Mouse (Mus musculus) cerebellum, adult 2 months (tissue): ENCODE measurements around the gene Dlgap5. TPM values are rescaled to one million over a fixed set of nuclear protein-coding genes. Genes with fewer than 3 reads are reported as not detected.
A peak's percentile ranks its signal among the peaks of the same experiment; 100 is the strongest.

Experiments
- DNase-seq, 2 experiments: peaks; one replicate each; pipeline ENCODE4 v3.0.0; 2021
- H3K27ac ChIP-seq: fragments of 200-500 bp; 2 replicates; pipeline ENCODE4 v1.5.1; 2012; ENCODE audit warnings: low read length, control low read depth, inconsistent platforms; ENCODE audit not compliant: insufficient read depth
- H3K27me3 ChIP-seq: fragments of 200-500 bp; 2 replicates; pipeline ENCODE4 v1.6.1; 2012; ENCODE audit warnings: inconsistent platforms, mild to moderate bottlenecking, low read length, moderate library complexity; ENCODE audit not compliant: control insufficient read depth, insufficient read depth
- H3K4me1 ChIP-seq: fragments of 200-500 bp; 2 replicates; pipeline ENCODE4 v1.6.1; 2011; ENCODE audit warnings: low read length; ENCODE audit not compliant: control insufficient read depth, insufficient read depth
- H3K4me3 ChIP-seq: fragments of 200-500 bp; replicated peaks from 2 replicates; pipeline ENCODE3; 2011; ENCODE audit warnings: mild to moderate bottlenecking, low read depth, low read length, control low read depth; ENCODE audit not compliant: insufficient read depth
- CTCF ChIP-seq: fragments of 200-500 bp; IDR thresholded peaks from 2 replicates; pipeline ENCODE4 v1.5.1; 2011; ENCODE audit warnings: low read depth, mild to moderate bottlenecking, control low read depth, low read length, moderate library complexity, borderline replicate concordance; ENCODE audit not compliant: insufficient read depth
- POLR2A ChIP-seq: fragments of 200-500 bp; IDR thresholded peaks from 2 replicates; pipeline ENCODE4 v1.6.1; 2011; ENCODE audit warnings: low read length, control low read depth, borderline replicate concordance; ENCODE audit not compliant: insufficient read depth
- WGBS: fragments of 180-500 bp; shearing (Covaris S2); methylation state at CpG from one replicate; pipeline ENCODE4 v1.1.7; 2018; 5-methylcytosine and 5-hydroxymethylcytosine counted together
- polyA plus RNA-seq: library from polyadenylated mRNA; depleted of rRNA; stranded (reverse); fragments of >200 nt; gene quantifications from 2 replicates; pipeline ENCODE4 v1.2.3, GENCODE M21; 2012; rRNA removed

Gene Dlgap5
- polyA plus RNA-seq, 1 experiment: 0.31 TPM

GRCm38 (mm10) chr14:47354948-47355347 is 63.3 kb downstream of the Dlgap5 start:
- Histone ChIP-seq H3K4me3 (no peak overlapping the region), H3K27me3 (no peaks in the 10 kb centered on the region), H3K4me1 (no peaks in the 10 kb centered on the region), H3K27ac (no peak overlapping the region)
- no peak for TF ChIP-seq CTCF
- TF ChIP-seq POLR2A: no peak
- 51% methylated on average over 5 of the region's 5 CpGs for WGBS
- DNase-seq: no peak

- TF ChIP-seq CTCF (no peak), POLR2A (no peak)
- H3K4me3 ChIP-seq: no peak overlapping the region
- no peaks in the 10 kb centered on the region for H3K27me3 ChIP-seq
- 67% methylated on average over 8 of the region's 8 CpGs for WGBS
- no peak for DNase-seq
- H3K27ac ChIP-seq: no peak overlapping the region
- no peaks in the 10 kb centered on the region for H3K4me1 ChIP-seq
Observed at GRCm38 (mm10) chr14:47354111-47354577, 64.1 kb downstream of the Dlgap5 start.

- no peaks in the 10 kb centered on the region for H3K27me3 ChIP-seq
- no peak for TF ChIP-seq CTCF
- no peak for TF ChIP-seq POLR2A
- H3K27ac ChIP-seq: no peak overlapping the region
- WGBS: 87% methylated on average over 4 of the region's 4 CpGs
- no peaks in the 10 kb centered on the region for H3K4me1 ChIP-seq
- no peak for DNase-seq
- no peak overlapping the region for H3K4me3 ChIP-seq
Observed at GRCm38 (mm10) chr14:47353240-47353639, 65.0 kb downstream of the Dlgap5 start.

GRCm38 (mm10) chr14:47352272-47352671 is 65.9 kb downstream of the Dlgap5 start:
- TF ChIP-seq POLR2A (no peak), CTCF (no peak)
- WGBS: 92% methylated on average over 10 of the region's 10 CpGs
- H3K27ac ChIP-seq: no peak overlapping the region
- H3K27me3 ChIP-seq: no peaks in the 10 kb centered on the region
- H3K4me1 ChIP-seq: no peaks in the 10 kb centered on the region
- H3K4me3 ChIP-seq: no peak overlapping the region
- DNase-seq: no peak

GRCm38 (mm10) chr14:47350974-47351373 is 67.2 kb downstream of the Dlgap5 start:
- H3K4me3 ChIP-seq: no peak overlapping the region
- no peak overlapping the region for H3K27ac ChIP-seq
- 88% methylated on average over 2 of the region's 2 CpGs for WGBS
- DNase-seq: no peak
- no peaks in the 10 kb centered on the region for H3K4me1 ChIP-seq
- no peak for TF ChIP-seq CTCF
- no peak for TF ChIP-seq POLR2A
- no peaks in the 10 kb centered on the region for H3K27me3 ChIP-seq

GRCm38 (mm10) chr14:47346715-47347114 is 71.5 kb downstream of the Dlgap5 start:
- H3K27me3 ChIP-seq: no peaks in the 10 kb centered on the region
- no peaks in the 10 kb centered on the region for H3K4me1 ChIP-seq
- no peak overlapping the region for H3K27ac ChIP-seq
- TF ChIP-seq CTCF: no peak
- no peak for TF ChIP-seq POLR2A
- DNase-seq: no peak
- H3K4me3 ChIP-seq: no peak overlapping the region
- WGBS: 100% methylated on average over 1 of the region's 1 CpGs

GRCm38 (mm10) chr14:47341811-47342291 is 76.4 kb downstream of the Dlgap5 start:
- 79% methylated on average over 4 of the region's 4 CpGs for WGBS

GRCm38 (mm10) chr14:47340231-47340925 is 77.8 kb downstream of the Dlgap5 start:
- WGBS: 36% methylated on average over 10 of the region's 10 CpGs
- TF ChIP-seq POLR2A (no peak), CTCF (no peak)
- DNase-seq: peak in 1 of 2 experiments; percentile 10
- Histone ChIP-seq H3K27me3 (no peaks in the 10 kb centered on the region), H3K4me3 (no peak overlapping the region), H3K4me1 (peaks cover 6% of the 10 kb centered on the region), H3K27ac (no peak overlapping the region)

More at GRCm38 (mm10) chr14:47341811-47342291, 76.4 kb downstream of the Dlgap5 start:
- TF ChIP-seq CTCF (no peak), POLR2A (no peak)
- Histone ChIP-seq H3K27me3 (no peaks in the 10 kb centered on the region), H3K4me1 (peaks cover 6% of the 10 kb centered on the region), H3K4me3 (no peak overlapping the region), H3K27ac (no peak overlapping the region)
- no peak for DNase-seq

Other genes with a start within 250 kb of the Dlgap5 start
- gene Gch1, start 229.0 kb downstream of the Dlgap5 start, polyA plus RNA-seq: 2.8 and 2.9 TPM in 2 replicates
- gene Wdhd1, start 141.6 kb downstream of the Dlgap5 start, polyA plus RNA-seq: 6.8 and 7.9 TPM in 2 replicates
- gene Socs4, start 141.5 kb downstream of the Dlgap5 start, polyA plus RNA-seq: 5.9 and 6.1 TPM in 2 replicates
- 23.0 and 23.4 TPM in 2 replicates for gene Mapk1ip1l, start 120.1 kb downstream of the Dlgap5 start, polyA plus RNA-seq
- gene Lgals3, start 50.7 kb downstream of the Dlgap5 start, polyA plus RNA-seq: 3.7 and 4.7 TPM in 2 replicates
- gene Fbxo34, start 32.0 kb upstream of the Dlgap5 start, polyA plus RNA-seq: 30.7 and 30.8 TPM in 2 replicates
- 16.0 and 16.3 TPM in 2 replicates for gene Atg14, start 152.2 kb upstream of the Dlgap5 start, polyA plus RNA-seq
- gene Ktn1, start 230.0 kb upstream of the Dlgap5 start, polyA plus RNA-seq: 60.7 and 62.0 TPM in 2 replicates